Mouse (Mus musculus): ENCODE measurements around the gene Prr23a2. TPM values are rescaled to one million over a fixed set of nuclear protein-coding genes. Genes with fewer than 3 reads are reported as not detected.
"Not testable (repeated sequence)": the region's sequence is repeated elsewhere in the genome, so short reads cannot be mapped to it uniquely, and the experiment has no call there.

Prr23a2 gene
- total RNA-seq (2015) (not detected in 2 replicates), total RNA-seq (2017) (not detected in 2 replicates)

GRCm38 (mm10) chr9:98856210-98856609 is at the start of gene Prr23a2:
Gene Prr23a2 (plus strand): TSS chr9:98856494.
- no peak for ATAC-seq (ENCODE audit: poor library complexity, severe bottlenecking)

- no peak for ATAC-seq (ENCODE audit: poor library complexity, severe bottlenecking)
Observed at GRCm38 (mm10) chr9:98807631-98808030, 48.7 kb upstream of the Prr23a2 start.

DNA sequence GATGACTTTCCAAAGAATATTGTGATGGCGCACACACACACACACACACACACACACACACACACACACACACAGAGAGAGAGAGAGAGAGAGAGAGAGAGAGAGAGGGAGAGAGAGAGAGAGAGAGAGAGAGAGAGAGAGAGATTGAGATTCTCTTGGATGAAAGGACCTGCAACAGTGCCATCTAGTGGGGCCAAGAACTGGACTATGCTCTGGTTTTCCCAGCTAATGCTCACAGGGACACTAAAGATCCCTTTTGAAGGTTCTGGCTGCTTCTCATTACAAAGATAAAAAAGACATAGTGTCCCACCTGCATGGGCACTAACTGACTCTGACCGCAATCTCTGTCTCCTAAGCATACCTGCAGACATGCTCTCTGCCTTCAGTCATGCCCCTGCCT is 46.8 kb upstream of the Prr23a2 start:
- not testable (repeated sequence) for ATAC-seq (ENCODE audit: poor library complexity, severe bottlenecking)

DNA sequence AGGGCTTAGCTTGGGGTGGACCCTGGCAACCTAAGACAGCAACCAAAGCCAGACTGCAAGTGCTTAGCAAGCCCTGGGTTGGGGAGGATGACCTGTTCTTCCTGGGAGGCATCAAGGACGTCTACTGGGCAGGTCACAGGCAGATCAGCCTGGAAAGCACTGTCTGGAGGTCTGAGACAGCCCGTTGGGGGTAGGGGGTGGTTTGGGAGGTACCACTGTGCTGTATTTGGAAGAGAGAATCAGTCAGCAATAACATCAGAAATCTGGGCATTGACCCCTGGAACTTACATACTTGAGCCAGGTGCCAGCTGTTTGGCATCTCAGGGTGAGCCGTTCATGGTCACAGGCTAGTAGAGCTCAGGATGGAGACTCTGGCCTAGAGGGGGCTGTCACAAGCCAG is 40.2 kb upstream of the Prr23a2 start:
- no peak for ATAC-seq (ENCODE audit: poor library complexity, severe bottlenecking)

DNA sequence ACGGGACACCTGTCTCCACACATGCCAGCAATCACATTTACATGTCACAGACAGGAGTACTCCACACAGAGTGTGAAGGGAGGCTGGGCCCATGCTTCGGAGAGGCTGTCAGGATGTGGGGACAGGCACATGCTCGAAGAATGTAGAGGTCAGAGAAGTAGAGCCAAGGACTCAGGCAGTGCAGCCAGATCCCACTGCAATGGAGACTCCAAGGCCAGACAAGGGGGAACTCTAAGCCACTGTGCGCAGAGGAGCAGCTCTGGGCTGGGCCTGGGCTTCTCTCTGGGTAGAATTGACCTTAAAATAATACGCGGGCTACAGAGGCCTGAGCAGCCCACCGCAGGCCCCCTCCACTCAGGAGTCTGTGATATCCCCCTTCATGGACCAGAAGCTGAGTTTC is 38.7 kb upstream of the Prr23a2 start:
- ATAC-seq (ENCODE audit: poor library complexity, severe bottlenecking), result no peak

DNA sequence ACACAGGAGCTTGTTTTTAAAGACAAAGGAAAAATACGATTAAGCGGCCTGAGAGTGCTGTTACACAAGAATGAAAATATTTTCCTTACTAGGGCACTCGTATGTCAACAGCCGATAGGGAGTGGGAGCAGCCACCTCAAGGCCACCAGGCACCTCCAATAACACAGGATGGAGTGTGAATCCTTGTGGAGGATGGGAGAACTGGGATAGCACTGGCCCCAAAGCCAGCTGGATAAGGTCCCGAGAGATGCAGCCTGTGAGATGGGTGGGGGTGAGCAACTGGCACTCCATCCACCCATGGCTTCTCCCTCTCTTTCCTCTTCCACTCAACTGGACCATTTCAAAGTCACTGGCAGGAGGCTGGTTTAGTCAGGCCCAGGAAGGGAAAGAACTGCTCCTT is 37.3 kb upstream of the Prr23a2 start:
- no peak for ATAC-seq (ENCODE audit: poor library complexity, severe bottlenecking)

- no peak for ATAC-seq (ENCODE audit: poor library complexity, severe bottlenecking)
Observed at GRCm38 (mm10) chr9:98819481-98819880, 36.8 kb upstream of the Prr23a2 start.

DNA sequence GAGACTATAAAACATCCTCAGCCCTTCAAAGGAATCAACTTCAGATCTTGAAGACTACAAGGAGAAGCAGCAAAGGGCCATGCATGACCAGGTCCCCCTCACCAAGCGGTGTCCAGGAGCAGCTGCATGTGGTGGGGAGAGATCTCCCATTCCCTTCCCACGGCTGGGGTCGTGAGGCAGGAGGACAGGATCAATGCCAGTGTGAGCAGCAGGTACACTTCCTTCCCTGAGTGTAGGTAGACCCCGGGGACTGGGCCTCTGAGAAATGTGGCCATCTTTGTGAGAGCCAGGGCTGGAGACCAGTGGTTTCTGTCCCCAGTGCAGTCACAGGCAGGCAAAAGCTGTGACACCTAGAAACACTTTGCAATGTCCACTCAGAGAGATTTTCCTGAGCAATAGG is 35.8 kb upstream of the Prr23a2 start:
- ATAC-seq (ENCODE audit: poor library complexity, severe bottlenecking), result no peak

DNA sequence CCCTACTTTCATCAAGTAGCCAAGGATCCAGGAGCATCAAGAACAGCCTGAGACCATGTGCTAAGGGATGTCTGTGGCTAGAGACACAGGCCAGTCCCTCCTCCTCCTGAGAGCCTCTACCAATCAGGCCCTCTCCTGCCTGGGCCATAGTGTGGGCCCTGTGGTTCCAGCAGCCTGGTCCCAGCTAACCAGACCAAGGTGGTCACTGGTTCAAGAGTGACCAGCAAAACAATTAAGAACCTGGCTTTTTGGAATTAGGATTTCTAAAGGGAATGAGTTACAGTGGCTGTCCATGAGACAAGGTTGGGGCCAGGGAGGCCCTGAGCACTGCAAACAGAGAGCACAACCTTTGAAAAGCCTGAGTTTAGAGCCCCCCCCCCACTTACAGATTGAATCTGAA is 35.2 kb upstream of the Prr23a2 start:
- no peak for ATAC-seq (ENCODE audit: poor library complexity, severe bottlenecking)

DNA sequence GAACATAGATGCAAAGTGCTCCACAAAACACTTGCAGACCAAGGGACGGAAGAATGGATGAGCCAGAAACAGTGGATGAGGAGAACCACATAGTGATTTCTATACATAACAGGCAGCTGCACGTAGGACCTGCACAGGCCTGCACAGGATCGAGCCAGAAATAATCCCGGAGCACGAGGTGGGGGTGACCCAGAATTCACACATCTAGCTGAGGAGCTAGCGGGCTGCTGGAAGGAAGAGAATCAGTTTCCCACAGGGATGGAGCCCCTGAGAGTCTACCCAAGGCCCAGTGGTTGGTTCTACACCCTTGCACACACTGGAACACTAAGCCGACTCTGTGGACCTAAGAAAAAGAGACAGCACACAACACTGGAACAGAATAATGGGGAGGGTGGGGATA is 32.5 kb upstream of the Prr23a2 start:
- ATAC-seq (ENCODE audit: poor library complexity, severe bottlenecking), result no peak

GRCm38 (mm10) chr9:98829508-98829907 is 26.8 kb upstream of the Prr23a2 start:
- ATAC-seq (ENCODE audit: poor library complexity, severe bottlenecking), result no peak

GRCm38 (mm10) chr9:98837537-98838074 is 18.7 kb upstream of the Prr23a2 start:
- no peak for ATAC-seq (ENCODE audit: poor library complexity, severe bottlenecking)

DNA sequence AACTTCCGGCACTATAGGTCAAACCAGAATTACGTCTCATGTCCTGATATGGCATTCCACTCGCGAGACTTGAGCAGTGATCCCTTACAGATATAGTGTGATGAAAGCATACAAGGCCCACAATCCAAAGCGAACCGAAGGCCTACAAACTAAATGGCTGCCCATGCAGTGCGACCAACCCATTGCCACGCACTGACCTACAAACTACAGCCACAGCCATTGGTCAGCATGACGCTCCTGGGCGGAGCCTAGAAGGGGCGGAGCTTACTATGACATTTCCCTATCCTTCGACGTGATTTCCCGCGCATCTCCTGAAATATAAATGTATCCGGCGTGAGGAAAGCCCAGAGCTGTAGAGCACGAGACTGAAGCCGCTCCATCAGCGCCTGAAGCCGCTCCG is 14.2 kb upstream of the Prr23a2 start, which contains the start of gene Prr23a1:
Gene Prr23a1 (plus strand): TSS at position 387 of the 400 bp plus-strand sequence.
- no peak for ATAC-seq (ENCODE audit: poor library complexity, severe bottlenecking)

DNA sequence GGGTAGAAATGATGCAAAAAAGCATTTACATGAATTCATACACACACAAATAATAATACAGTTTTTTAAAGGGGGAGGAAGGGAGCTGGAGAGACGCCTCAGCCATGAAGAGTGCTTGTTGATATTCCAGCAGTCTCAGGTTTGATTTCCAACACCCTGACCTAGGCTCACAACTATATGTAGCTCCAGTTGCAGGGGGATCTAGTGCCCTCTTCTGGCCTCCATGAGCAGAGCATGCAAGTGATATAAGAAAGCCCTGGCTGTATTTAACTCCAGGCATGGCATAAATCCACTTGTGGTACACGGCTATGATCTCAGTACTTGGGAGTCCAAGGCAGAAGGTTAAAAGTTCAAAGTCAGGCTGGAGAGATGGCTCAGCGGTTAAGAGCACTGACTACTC is 7.2 kb downstream of the Prr23a2 start:
- no peak for ATAC-seq (ENCODE audit: poor library complexity, severe bottlenecking)

DNA sequence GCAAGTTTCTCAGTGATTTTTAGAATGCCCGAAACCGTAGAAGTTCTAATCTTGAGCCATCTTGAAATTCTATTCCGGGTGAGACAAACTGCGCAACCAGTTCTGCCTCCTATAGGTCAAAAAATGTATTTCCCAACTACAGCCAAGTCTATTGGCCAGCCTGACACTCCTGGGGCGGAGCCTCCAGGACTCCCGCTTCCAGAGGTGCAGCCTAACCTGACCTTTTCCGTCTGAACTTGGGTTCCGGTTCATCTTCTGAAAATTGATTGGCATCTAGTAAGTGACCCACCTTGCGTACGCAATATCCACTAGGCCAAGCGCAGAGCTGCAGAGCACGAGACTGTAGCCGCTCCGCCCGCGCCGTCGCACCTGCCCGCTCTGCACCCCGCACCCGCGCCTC is 8.3 kb downstream of the Prr23a2 start, which contains the start of gene Prr23a3:
Gene Prr23a3 (plus strand): TSS at position 197 of the 400 bp plus-strand sequence.
- ATAC-seq (ENCODE audit: poor library complexity, severe bottlenecking), result no peak

DNA sequence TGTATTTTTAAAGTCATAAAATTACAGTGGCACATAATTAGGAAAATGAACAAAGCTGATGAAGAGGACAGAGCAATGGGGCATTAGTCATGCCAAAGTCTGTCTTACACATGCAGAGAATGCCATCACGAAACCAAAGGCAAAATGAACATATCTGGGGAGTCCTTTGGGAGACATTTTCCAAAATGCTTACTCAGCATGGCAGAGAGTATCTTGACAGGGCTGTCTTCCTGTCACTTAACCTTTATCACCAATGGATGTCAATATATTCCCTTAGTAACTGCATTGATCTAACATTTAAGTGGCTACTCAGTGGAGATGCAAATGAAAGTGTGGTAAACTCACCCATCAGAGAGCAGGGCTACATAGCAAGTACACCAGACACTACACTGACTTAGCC is 45.2 kb downstream of the Prr23a2 start:
- no peak for ATAC-seq (ENCODE audit: poor library complexity, severe bottlenecking)

- no peak for ATAC-seq (ENCODE audit: poor library complexity, severe bottlenecking)
Observed at GRCm38 (mm10) chr9:98902819-98903218, 46.5 kb downstream of the Prr23a2 start, which contains the start of gene 7420426K07Rik. Gene 7420426K07Rik (plus strand): TSS chr9:98903119.

Other genes with a start within 250 kb of the Prr23a2 start
- gene Prr23a1, start 14.0 kb upstream of the Prr23a2 start, total RNA-seq (2015), result not detected in 2 replicates
- not detected in 2 replicates for gene Prr23a1, start 14.0 kb upstream of the Prr23a2 start, total RNA-seq (2017)
- not detected in 2 replicates for gene Prr23a3, start 8.3 kb downstream of the Prr23a2 start, total RNA-seq (2015)
- gene Prr23a3, start 8.3 kb downstream of the Prr23a2 start, total RNA-seq (2017), result not detected in 2 replicates
- gene 7420426K07Rik, start 46.6 kb downstream of the Prr23a2 start, total RNA-seq (2015), result not detected in 2 replicates
- 0.18 TPM in 1 of 2 replicates, not detected in the other for gene 7420426K07Rik, start 46.6 kb downstream of the Prr23a2 start, total RNA-seq (2017)
- not detected in 2 replicates for gene Foxl2, start 98.8 kb downstream of the Prr23a2 start, total RNA-seq (2015)
- not detected in 2 replicates for gene Foxl2, start 98.8 kb downstream of the Prr23a2 start, total RNA-seq (2017)
- 55.0 and 74.1 TPM in 2 replicates for gene Faim, start 129.9 kb downstream of the Prr23a2 start, total RNA-seq (2015)
- 145 and 158 TPM in 2 replicates for gene Faim, start 129.9 kb downstream of the Prr23a2 start, total RNA-seq (2017)
- gene Gm1123, start 179.2 kb downstream of the Prr23a2 start, total RNA-seq (2015), result 0.29 TPM in 1 of 2 replicates, not detected in the other
- 0.81 TPM in 1 of 2 replicates, not detected in the other for gene Gm1123, start 179.2 kb downstream of the Prr23a2 start, total RNA-seq (2017)